Mouse (Mus musculus) adipose tissue, adult 10 weeks (tissue): ENCODE data around the gene Gm2237. TPM values are rescaled to one million over a fixed set of nuclear protein-coding genes. Genes with fewer than 3 reads are reported as not detected.

Source experiments
- polyA plus RNA-seq: library from polyadenylated mRNA; stranded (reverse); fragments of 350-450 nt; fragmentation: Illumina TruSeq; extraction: RNeasy Lipid Tissue Mini Kit (QIAGEN cat#74804); gene quantifications from one replicate; pipeline ENCODE4 v1.2.3, GENCODE M21; 2014; ENCODE audit warnings: low read depth, low replicate concordance

The Gm2237 gene
- polyA plus RNA-seq = 1.4 TPM

GRCm38 (mm10) chr14:19584804-19585667 lies at the start of gene Gm2237:
TSS of gene Gm2237 (minus strand) at chr14:19585135.

GRCm38 (mm10) chr14:19602481-19602880 lies 17.5 kb upstream of the Gm2237 start, which contains the start of gene Gm5458:
TSS of gene Gm5458 (minus strand) at chr14:19602581.

GRCm38 (mm10) chr14:19549863-19550262 lies 35.1 kb downstream of the Gm2237 start, which contains the start of gene Gm2244:
TSS of gene Gm2244 (minus strand) at chr14:19549963.

Other genes starting within 250 kb of the Gm2237 start
- gene Gm21738, start 166.2 kb downstream of the Gm2237 start, polyA plus RNA-seq = not detected
- not detected for gene Gm2244, start 35.2 kb downstream of the Gm2237 start, polyA plus RNA-seq
- gene Gm5458, start 17.4 kb upstream of the Gm2237 start, polyA plus RNA-seq = 0.56 TPM
- gene Nid2, start 166.1 kb upstream of the Gm2237 start, polyA plus RNA-seq = 38.5 TPM
- 150 TPM for gene Rtraf, start 238.7 kb upstream of the Gm2237 start, polyA plus RNA-seq